Mouse (Mus musculus) liver, adult 10 weeks (tissue): ENCODE data around the gene B4galt5. TPM values are rescaled to one million over a fixed set of nuclear protein-coding genes. Genes with fewer than 3 reads are reported as not detected.

Experiments used
- polyA plus RNA-seq: library from polyadenylated mRNA; stranded (reverse); fragments of 350-450 nt; fragmentation: Illumina TruSeq; extraction: RNeasy Lipid Tissue Mini Kit (QIAGEN cat#74804); gene quantifications from one replicate; pipeline ENCODE4 v1.2.3, GENCODE M21; 2014; ENCODE audit warnings: low read depth, low replicate concordance

B4galt5 gene
- 5.0 TPM for polyA plus RNA-seq

GRCm38 (mm10) chr2:167348376-167349282 lies at the start of gene B4galt5:
TSS of gene B4galt5 (minus strand) at chr2:167349183.

Other genes starting within 250 kb of the B4galt5 start
- 0.56 TPM for gene Kcnb1, start 159.0 kb downstream of the B4galt5 start, polyA plus RNA-seq
- 0.24 TPM for gene Ptgis, start 108.6 kb downstream of the B4galt5 start, polyA plus RNA-seq
- gene Slc9a8, start 72.5 kb upstream of the B4galt5 start, polyA plus RNA-seq: 10.3 TPM
- gene Rnf114, start 143.5 kb upstream of the B4galt5 start, polyA plus RNA-seq: 19.9 TPM
- gene Spata2, start 143.7 kb upstream of the B4galt5 start, polyA plus RNA-seq: 1.7 TPM
- not detected for gene Snai1, start 189.0 kb upstream of the B4galt5 start, polyA plus RNA-seq